Mouse (Mus musculus) liver, embryonic 11.5 days (tissue): ENCODE results near the gene Eya3. TPM values are rescaled to one million over a fixed set of nuclear protein-coding genes. Genes with fewer than 3 reads are reported as not detected.

Source experiments
- ATAC-seq: fragments of 200-750 bp; cut with Nextera tagmentation; replicated peaks from 2 replicates; pipeline ENCODE4 v1.8.0; 2017; ENCODE audit warnings: moderate number of reproducible peaks, mild to moderate bottlenecking, moderate TSS enrichment, moderate library complexity; ENCODE audit not compliant: low FRiP score
- DNase-seq: peaks from one replicate; pipeline ENCODE4 v3.0.0-alpha.2; 2017; ENCODE audit warnings: low spot score
- H3K27ac ChIP-seq: fragments of 300-500 bp; sonication (generic); 2 replicates; pipeline ENCODE4 v1.5.1; 2014; ENCODE audit warnings: mild to moderate bottlenecking, low read depth, low read length, control low read depth
- H3K27me3 ChIP-seq: fragments of 300-500 bp; sonication (generic); replicated peaks from 2 replicates; pipeline ENCODE4 v1.6.1; 2014; ENCODE audit warnings: low read length, mixed read lengths; ENCODE audit not compliant: control insufficient read depth, insufficient read depth
- H3K36me3 ChIP-seq: fragments of 300-500 bp; sonication (generic); 2 replicates; pipeline ENCODE4 v1.6.1; 2014; ENCODE audit warnings: mild to moderate bottlenecking, low read length, moderate library complexity, mixed read lengths; ENCODE audit not compliant: control insufficient read depth, insufficient read depth
- H3K4me1 ChIP-seq: fragments of 300-500 bp; sonication (generic); replicated peaks from 2 replicates; pipeline ENCODE4 v1.6.1; 2014; ENCODE audit warnings: low read length, mixed read lengths; ENCODE audit not compliant: control insufficient read depth, insufficient read depth
- H3K4me2 ChIP-seq: fragments of 300-500 bp; sonication (generic); 2 replicates; pipeline ENCODE4 v1.6.1; 2014; ENCODE audit warnings: mild to moderate bottlenecking, control low read depth, moderate library complexity
- H3K4me3 ChIP-seq: fragments of 300-500 bp; sonication (generic); 2 replicates; pipeline ENCODE4 v1.5.1; 2014; ENCODE audit warnings: low read depth, low read length, control low read depth
- H3K9ac ChIP-seq: fragments of 300-500 bp; sonication (generic); 2 replicates; pipeline ENCODE4 v1.6.1; 2014; ENCODE audit warnings: low read depth, low read length, control low read depth
- H3K9me3 ChIP-seq: fragments of 300-500 bp; sonication (generic); 2 replicates; pipeline ENCODE4 v1.6.1; 2016; ENCODE audit warnings: low read length, inconsistent platforms, mixed read lengths; ENCODE audit not compliant: control insufficient read depth
- WGBS: fragments of 180-500 bp; shearing (Covaris S2); extraction: QIAGEN DNeasy Blood & Tissue Kit; methylation state at CpG from one replicate; pipeline ENCODE4 v1.1.7; 2014; 5-methylcytosine and 5-hydroxymethylcytosine counted together
- polyA plus RNA-seq: library from polyadenylated mRNA; unstranded; fragments of >200 nt; fragmentation: Nextera tagmentation; extraction: Ambion mirVana; gene quantifications from 2 replicates; pipeline ENCODE4 v1.2.1, GENCODE M21; 2014

The Eya3 gene
- polyA plus RNA-seq, 1 experiment from 2014 or later = 29.7 TPM

GRCm38 (mm10) chr4:132624034-132624657, 14.6 kb upstream of the Eya3 start:
- ATAC-seq = peak; percentile 91
- WGBS = 44% methylated on average over 5 of the region's 5 CpGs
- DNase-seq = peak; percentile 69
- H3K27ac ChIP-seq = peak overlapping the region; percentile 84
- H3K36me3 ChIP-seq = no peaks in the 10 kb centered on the region
- H3K27me3 ChIP-seq = no peaks in the 10 kb centered on the region
- peaks cover 4% of the 10 kb centered on the region for H3K4me1 ChIP-seq
- no peak overlapping the region for H3K4me3 ChIP-seq
- peak overlapping the region; percentile 46 for H3K9ac ChIP-seq
- H3K9me3 ChIP-seq = no peaks in the 10 kb centered on the region
- H3K4me2 ChIP-seq = peak overlapping the region; percentile 42

- Histone ChIP-seq H3K36me3 (no peaks in the 10 kb centered on the region), H3K9me3 (no peaks in the 10 kb centered on the region), H3K27ac (no peak overlapping the region), H3K4me3 (no peak overlapping the region), H3K4me2 (no peak overlapping the region), H3K4me1 (peaks cover 4% of the 10 kb centered on the region; the same call in 1 of the 2 replicates), H3K27me3 (no peaks in the 10 kb centered on the region), H3K9ac (no peak overlapping the region)
- DNase-seq = peak; percentile 60
- no peak for ATAC-seq
- WGBS = 19% methylated on average over 2 of the region's 2 CpGs
Observed at GRCm38 (mm10) chr4:132628830-132629229, 10.0 kb upstream of the Eya3 start.

DNA sequence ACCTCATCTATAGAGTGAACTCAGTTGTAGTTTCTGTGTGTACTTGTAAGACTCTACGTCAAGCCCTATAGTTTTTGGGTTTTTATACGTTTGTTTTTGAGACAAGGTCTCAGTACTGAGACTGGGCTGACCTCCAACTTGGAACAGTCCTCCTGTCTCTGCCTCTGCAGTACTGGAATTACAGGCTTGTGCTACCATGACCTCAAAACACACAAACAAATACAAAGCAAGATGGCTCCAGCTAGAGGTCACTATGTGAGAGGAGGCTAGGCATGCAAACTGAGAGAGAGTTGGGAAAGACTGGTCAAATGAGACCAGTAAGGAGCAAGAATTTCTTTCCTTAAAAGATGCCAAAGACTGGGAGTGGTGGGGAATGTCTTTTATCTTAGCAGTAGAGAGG, 2.8 kb upstream of the Eya3 start:
- H3K4me3 ChIP-seq = no peak overlapping the region
- no peaks in the 10 kb centered on the region for H3K36me3 ChIP-seq
- no peak for DNase-seq
- H3K4me1 ChIP-seq = peaks cover 6% of the 10 kb centered on the region
- H3K4me2 ChIP-seq = no peak overlapping the region
- no peak overlapping the region for H3K9ac ChIP-seq
- WGBS = 86% methylated on average over 2 of the region's 2 CpGs
- no peaks in the 10 kb centered on the region for H3K9me3 ChIP-seq
- H3K27me3 ChIP-seq = no peaks in the 10 kb centered on the region
- no peak overlapping the region for H3K27ac ChIP-seq
- no peak for ATAC-seq

DNA sequence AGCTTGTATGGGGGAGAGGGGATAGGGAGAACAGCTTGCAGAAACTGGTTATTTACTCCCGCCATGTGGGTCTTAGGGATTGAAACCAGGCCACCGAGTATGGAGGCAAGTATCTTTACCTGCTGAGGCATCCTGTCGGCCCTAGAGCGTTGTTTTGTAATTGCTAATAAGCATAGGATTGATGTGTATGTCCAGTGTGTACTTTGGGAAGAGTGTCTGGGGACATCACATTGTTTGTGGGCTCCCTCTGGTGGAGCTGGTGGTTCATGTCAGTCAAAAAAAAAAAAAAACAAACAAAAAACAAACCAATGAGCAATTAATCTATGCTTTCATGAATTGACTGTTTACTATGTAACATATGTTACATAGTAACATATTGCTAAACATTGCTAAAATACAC, 2.2 kb upstream of the Eya3 start:
- Histone ChIP-seq H3K9me3 (no peaks in the 10 kb centered on the region), H3K4me3 (no peak overlapping the region), H3K4me1 (peaks cover 6% of the 10 kb centered on the region), H3K36me3 (no peaks in the 10 kb centered on the region), H3K27me3 (no peaks in the 10 kb centered on the region), H3K9ac (no peak overlapping the region), H3K4me2 (no peak overlapping the region), H3K27ac (no peak overlapping the region)
- ATAC-seq = no peak
- 49% methylated on average over 4 of the region's 4 CpGs for WGBS
- no peak for DNase-seq

DNA sequence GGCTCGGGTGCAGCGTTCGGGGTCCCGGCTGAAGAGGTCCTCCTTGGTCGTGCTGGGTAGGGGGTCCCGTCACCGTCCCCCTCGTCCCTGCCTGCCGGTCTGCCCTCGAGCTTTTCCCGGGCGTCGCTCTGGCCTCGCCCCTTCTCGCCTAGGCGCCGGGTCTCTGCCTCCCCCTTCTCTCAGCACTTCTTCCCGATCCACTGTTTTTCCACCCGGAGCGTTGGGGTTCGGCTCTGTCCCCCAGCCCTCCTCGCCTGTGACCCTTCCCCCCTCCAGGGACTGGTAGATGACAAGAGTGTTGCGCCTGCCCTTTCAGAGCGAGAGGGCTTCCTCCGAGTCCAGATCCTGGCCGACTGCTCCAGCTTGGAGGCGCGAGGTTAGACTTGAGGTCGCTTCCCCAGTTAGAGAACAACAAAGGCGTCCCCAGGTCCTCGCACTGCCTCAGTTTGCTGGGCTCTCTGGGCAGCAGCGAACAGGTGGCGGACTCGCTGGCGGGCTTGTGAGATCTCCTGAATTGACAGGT, 465 bp downstream of the Eya3 start:
- Histone ChIP-seq H3K4me2 (peak overlapping the region; percentile 83), H3K36me3 (no peaks in the 10 kb centered on the region), H3K27ac (peak overlapping the region; percentile 57), H3K4me3 (peak overlapping the region; percentile 89), H3K27me3 (no peaks in the 10 kb centered on the region), H3K4me1 (peaks cover 6% of the 10 kb centered on the region), H3K9me3 (no peaks in the 10 kb centered on the region), H3K9ac (peak overlapping the region; percentile 91)
- WGBS = under 1% methylated on average over 35 of the region's 35 CpGs
- ATAC-seq (peak; percentile 42), DNase-seq (no peak)

DNA sequence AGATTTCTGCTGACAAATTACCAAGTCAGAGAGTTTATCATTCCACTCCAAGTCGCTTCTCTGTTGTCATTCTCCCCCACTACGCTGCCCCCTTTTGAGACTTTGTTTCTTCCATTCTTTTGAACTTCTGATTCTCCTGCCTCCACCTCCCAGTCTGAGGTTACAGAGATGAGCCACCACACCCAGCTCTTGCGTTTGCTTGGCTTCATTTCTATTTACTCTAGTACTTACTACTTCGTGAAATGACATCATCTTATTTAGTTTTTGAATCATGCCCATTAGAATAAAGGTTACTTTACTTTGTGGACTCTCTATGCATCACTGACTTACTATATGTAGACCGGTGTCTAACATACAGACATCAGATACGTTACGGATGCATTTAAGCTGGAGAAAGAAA, 8.7 kb downstream of the Eya3 start:
- no peak overlapping the region for H3K9ac ChIP-seq
- no peak overlapping the region for H3K4me2 ChIP-seq
- no peak overlapping the region for H3K27ac ChIP-seq
- H3K27me3 ChIP-seq = no peaks in the 10 kb centered on the region
- no peaks in the 10 kb centered on the region for H3K36me3 ChIP-seq
- H3K4me3 ChIP-seq = no peak overlapping the region
- ATAC-seq (no peak), DNase-seq (no peak)
- no peaks in the 10 kb centered on the region for H3K9me3 ChIP-seq
- WGBS = 76% methylated on average over 7 of the region's 7 CpGs
- no peaks in the 10 kb centered on the region for H3K4me1 ChIP-seq

- Histone ChIP-seq H3K36me3 (no peaks in the 10 kb centered on the region), H3K9ac (no peak overlapping the region), H3K4me3 (no peak overlapping the region), H3K9me3 (no peaks in the 10 kb centered on the region), H3K4me1 (peaks cover 5% of the 10 kb centered on the region), H3K27me3 (no peaks in the 10 kb centered on the region), H3K4me2 (no peak overlapping the region), H3K27ac (no peak overlapping the region)
- DNase-seq = no peak
- no peak for ATAC-seq
- 80% methylated on average over 6 of the region's 6 CpGs for WGBS
Observed at GRCm38 (mm10) chr4:132649271-132649999, 10.6 kb downstream of the Eya3 start.

- peaks cover 5% of the 10 kb centered on the region for H3K4me1 ChIP-seq
- H3K27ac ChIP-seq = no peak overlapping the region
- H3K4me2 ChIP-seq = no peak overlapping the region
- DNase-seq (no peak), ATAC-seq (no peak)
- H3K9me3 ChIP-seq = no peaks in the 10 kb centered on the region
- WGBS = 52% methylated on average over 4 of the region's 4 CpGs
- no peaks in the 10 kb centered on the region for H3K27me3 ChIP-seq
- H3K4me3 ChIP-seq = no peak overlapping the region
- no peak overlapping the region for H3K9ac ChIP-seq
- H3K36me3 ChIP-seq = 0 out of 2 replicates have a peak, but pooled peaks cover 3% of the 10 kb centered on the region
Observed at GRCm38 (mm10) chr4:132652842-132653241, 14.1 kb downstream of the Eya3 start.
